Mouse (Mus musculus) bone marrow, adult 2 months (tissue): ENCODE data around the gene Stim2.

Experiments used
- CTCF ChIP-seq: fragments of 200-500 bp; IDR thresholded peaks from 2 replicates; pipeline ENCODE4 v1.5.1; 2011; ENCODE audit warnings: low read length, control low read depth; ENCODE audit not compliant: control insufficient read depth, insufficient read depth
- POLR2A ChIP-seq: fragments of 200-500 bp; IDR thresholded peaks from 2 replicates; pipeline ENCODE4 v1.6.1; 2011; ENCODE audit warnings: low read depth, mild to moderate bottlenecking, control low read depth, low read length, borderline replicate concordance; ENCODE audit not compliant: control insufficient read depth

DNA sequence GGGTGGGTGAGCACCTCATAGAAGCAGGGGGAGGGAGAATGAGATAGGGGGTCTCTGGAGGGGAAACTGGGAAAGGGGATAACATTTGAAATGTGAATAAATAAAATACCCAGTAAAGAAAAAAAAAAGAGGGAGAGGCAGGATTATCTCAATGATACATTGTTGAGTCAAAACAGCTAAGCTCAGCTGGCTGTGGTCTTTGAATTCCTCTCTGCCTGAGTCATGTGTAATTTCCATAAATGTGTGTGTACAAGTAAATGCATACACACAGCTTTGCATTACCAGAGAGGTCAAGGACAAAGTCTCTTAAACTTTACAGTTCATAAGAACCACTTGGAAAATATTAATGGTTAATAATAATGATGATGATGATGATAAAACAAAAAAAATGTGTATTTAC is 45.1 kb upstream of the Stim2 start:
- TF ChIP-seq CTCF = no peak
- TF ChIP-seq POLR2A = no peak
